Comparison of ENCODE assay signal across 12 mouse cellular contexts in genomic region chr7:76185681-76186121, GRCm38 (mm10). TPM values are rescaled to one million over a fixed set of nuclear protein-coding genes. Genes with fewer than 3 reads are reported as not detected.
A peak's percentile ranks its signal among the peaks of the same experiment; 100 is the strongest.
DNase-seq lines count a peak whose midpoint lies in the region; ATAC-seq lines count a peak whose summit lies in the region.
"Had no signal": no experiment of that assay in that cellular context is flagged by ENCODE, and none has a peak within 500 bp of the region (broad histone marks: within the 10 kb centered on the region; RNA-seq: fewer than 3 reads in every experiment).

No protein-coding gene starts in this region.

- no peaks in the 10 kb centered on the region for H3K36me3 ChIP-seq in embryonic facial prominence, embryonic 11.5 days (replicated peaks; ENCODE audit: control insufficient read depth, insufficient read depth, low read depth, low read length)
- H3K36me3 ChIP-seq in hindbrain, embryonic 12.5 days = no peaks in the 10 kb centered on the region
- no peaks in the 10 kb centered on the region for H3K36me3 ChIP-seq in midbrain, embryonic 15.5 days (replicated peaks)

- ATAC-seq in embryonic facial prominence, embryonic 11.5 days (replicated peaks; ENCODE audit: insufficient number of reproducible peaks, low FRiP score, low TSS enrichment, low read depth) = no peak
- peak; percentile 50; the same call in 1 of the 2 replicates for ATAC-seq in hindbrain, embryonic 12.5 days (ENCODE audit: low FRiP score)
- ATAC-seq in midbrain, embryonic 15.5 days (replicated peaks) = peak; percentile 73
- ATAC-seq in granulocyte monocyte progenitor cell, adult 5-6 weeks (replicated peaks; ENCODE audit: poor library complexity, severe bottlenecking) = no peak; the same call in 1 of the 2 replicates
- ATAC-seq in erythroblast, adult 5-6 weeks (replicated peaks; ENCODE audit: low FRiP score, poor library complexity, severe bottlenecking) = no peak

- peak; percentile 20 for DNase-seq in embryo, embryonic 11 days
- no peak for DNase-seq in embryo, embryonic 10 days (ENCODE audit: low spot score)
- DNase-seq in embryonic facial prominence, embryonic 11.5 days (ENCODE audit: low spot score) = peak; percentile 6
- no peak for DNase-seq in liver
- DNase-seq: adrenal gland, postnatal 25 days; lung, postnatal 36 days had no signal

- no peak overlapping the region for H3K9ac ChIP-seq in embryonic facial prominence, embryonic 11.5 days (replicated peaks; ENCODE audit: low read length)
- no peak overlapping the region for H3K9ac ChIP-seq in hindbrain, embryonic 12.5 days
- H3K9ac ChIP-seq in midbrain, embryonic 15.5 days = no peak overlapping the region

- WGBS in embryonic facial prominence, embryonic 11.5 days = 40% methylated on average over 6 of the region's 6 CpGs
- 17% methylated on average over 6 of the region's 6 CpGs for WGBS in hindbrain, embryonic 12.5 days
- 13% methylated on average over 6 of the region's 6 CpGs for WGBS in midbrain, embryonic 15.5 days

- no peak overlapping the region for H3K4me3 ChIP-seq in embryonic facial prominence, embryonic 11.5 days (ENCODE audit: low read depth, low read length)
- 0 out of 2 replicates have a peak overlapping the region, but pooled peaks have one; percentile 3 for H3K4me3 ChIP-seq in hindbrain, embryonic 12.5 days
- H3K4me3 ChIP-seq in midbrain, embryonic 15.5 days = 0 out of 2 replicates have a peak overlapping the region, but pooled peaks have one; percentile 7

- no peak overlapping the region for H3K27ac ChIP-seq in embryonic facial prominence, embryonic 11.5 days (replicated peaks; ENCODE audit: low read depth, low read length)
- H3K27ac ChIP-seq in hindbrain, embryonic 12.5 days = peak overlapping the region; percentile 73
- peak overlapping the region; percentile 88 for H3K27ac ChIP-seq in midbrain, embryonic 15.5 days

- no peak overlapping the region for H3K4me2 ChIP-seq in embryonic facial prominence, embryonic 11.5 days (ENCODE audit: low read depth, low read length)
- peak overlapping the region; percentile 35 for H3K4me2 ChIP-seq in hindbrain, embryonic 12.5 days (replicated peaks)
- H3K4me2 ChIP-seq in midbrain, embryonic 15.5 days = peak overlapping the region; percentile 36
- H3K4me2 ChIP-seq: liver, embryonic 11.5 days had no signal

- no peaks in the 10 kb centered on the region for H3K27me3 ChIP-seq in embryonic facial prominence, embryonic 11.5 days (ENCODE audit: control insufficient read depth, insufficient read depth, low read length)
- no peaks in the 10 kb centered on the region for H3K27me3 ChIP-seq in hindbrain, embryonic 12.5 days
- H3K27me3 ChIP-seq in midbrain, embryonic 15.5 days (replicated peaks) = no peaks in the 10 kb centered on the region

- no peaks in the 10 kb centered on the region for H3K9me3 ChIP-seq in embryonic facial prominence, embryonic 11.5 days (replicated peaks; ENCODE audit: control insufficient read depth, low read length)
- no peaks in the 10 kb centered on the region for H3K9me3 ChIP-seq in hindbrain, embryonic 12.5 days (replicated peaks)
- H3K9me3 ChIP-seq in midbrain, embryonic 15.5 days = no peaks in the 10 kb centered on the region

- H3K4me1 ChIP-seq in embryonic facial prominence, embryonic 11.5 days (ENCODE audit: control insufficient read depth, insufficient read depth, low read length) = no peaks in the 10 kb centered on the region
- peaks cover 18% of the 10 kb centered on the region for H3K4me1 ChIP-seq in hindbrain, embryonic 12.5 days
- peaks cover 22% of the 10 kb centered on the region for H3K4me1 ChIP-seq in midbrain, embryonic 15.5 days

RNA-seq across cellular contexts. Expression of gene Agbl1, which starts 44.0 kb away (rescaled TPM):
- not detected in 2 replicates for polyA plus RNA-seq in embryonic facial prominence, embryonic 11.5 days (2014; fragmentation: Nextera tagmentation; extraction: Ambion mirVana)
- 0.08 and 0.16 TPM in 2 replicates for polyA plus RNA-seq in hindbrain, embryonic 12.5 days (2016; fragmentation: Nextera tagmentation; extraction: Ambion mirVana)
- polyA plus RNA-seq in midbrain, embryonic 15.5 days (2015; fragmentation: Nextera tagmentation; extraction: Ambion mirVana) = 0.06 and 0.25 TPM in 2 replicates
- total RNA-seq in granulocyte monocyte progenitor cell, adult 5-6 weeks (2014; fragmentation: Nextera tagmentation) = not detected in 2 replicates
- not detected in 2 replicates for total RNA-seq in granulocyte monocyte progenitor cell, adult 5-6 weeks (2017)
- total RNA-seq in erythroblast, adult 5-6 weeks (2015; ENCODE audit: low replicate concordance) = not detected in 2 replicates
- total RNA-seq in erythroblast, adult 5-6 weeks (2017; ENCODE audit: low replicate concordance) = 0.14 TPM in 1 of 2 replicates, not detected in the other
- total RNA-seq: adrenal gland, postnatal 25 days had no signal
- polyA plus RNA-seq: heart, postnatal 0 days; liver, embryonic 11.5 days had no signal

Comparison
In these comparisons a context has a peak if more than half of its experiments do, and no peak if none do; other contexts are left out.
1. DNase-seq: peak in embryo, embryonic 11 days (single experiment) and embryonic facial prominence, embryonic 11.5 days (single experiment); none in embryo, embryonic 10 days (single experiment) and liver (single experiment).
2. ATAC-seq: peak in hindbrain, embryonic 12.5 days (single experiment) and midbrain, embryonic 15.5 days (single experiment); none in embryonic facial prominence, embryonic 11.5 days (single experiment), granulocyte monocyte progenitor cell, adult 5-6 weeks (single experiment) and erythroblast, adult 5-6 weeks (single experiment).